Mouse (Mus musculus) brain, embryonic 14.5 days (tissue): ENCODE measurements around the gene Cenpw. TPM values are rescaled to one million over a fixed set of nuclear protein-coding genes. Genes with fewer than 3 reads are reported as not detected.

Source experiments
- DNase-seq: peaks from one replicate; pipeline ENCODE4 v3.0.0-alpha.2; 2011; ENCODE audit warnings: low read depth
- CTCF ChIP-seq: fragments of 200-500 bp; IDR thresholded peaks from 2 replicates; pipeline ENCODE4 v1.5.1; 2012; ENCODE audit warnings: inconsistent platforms, mild to moderate bottlenecking, moderate library complexity, borderline replicate concordance; ENCODE audit not compliant: insufficient read depth, insufficient read length; ENCODE audit errors: extremely low read depth
- POLR2A ChIP-seq: fragments of 200-500 bp; IDR thresholded peaks from 2 replicates; pipeline ENCODE4 v1.6.1; 2012; ENCODE audit warnings: mild to moderate bottlenecking, inconsistent platforms, borderline replicate concordance; ENCODE audit not compliant: poor library complexity, insufficient read depth, insufficient read length, severe bottlenecking; ENCODE audit errors: extremely low read depth
- polyA plus RNA-seq: library from polyadenylated mRNA; depleted of rRNA; stranded (reverse); fragments of >200 nt; gene quantifications from 2 replicates; pipeline ENCODE4 v1.2.3, GENCODE M21; 2012; rRNA removed

Gene Cenpw
- 9.4 and 13.9 TPM in 2 replicates for polyA plus RNA-seq

DNA sequence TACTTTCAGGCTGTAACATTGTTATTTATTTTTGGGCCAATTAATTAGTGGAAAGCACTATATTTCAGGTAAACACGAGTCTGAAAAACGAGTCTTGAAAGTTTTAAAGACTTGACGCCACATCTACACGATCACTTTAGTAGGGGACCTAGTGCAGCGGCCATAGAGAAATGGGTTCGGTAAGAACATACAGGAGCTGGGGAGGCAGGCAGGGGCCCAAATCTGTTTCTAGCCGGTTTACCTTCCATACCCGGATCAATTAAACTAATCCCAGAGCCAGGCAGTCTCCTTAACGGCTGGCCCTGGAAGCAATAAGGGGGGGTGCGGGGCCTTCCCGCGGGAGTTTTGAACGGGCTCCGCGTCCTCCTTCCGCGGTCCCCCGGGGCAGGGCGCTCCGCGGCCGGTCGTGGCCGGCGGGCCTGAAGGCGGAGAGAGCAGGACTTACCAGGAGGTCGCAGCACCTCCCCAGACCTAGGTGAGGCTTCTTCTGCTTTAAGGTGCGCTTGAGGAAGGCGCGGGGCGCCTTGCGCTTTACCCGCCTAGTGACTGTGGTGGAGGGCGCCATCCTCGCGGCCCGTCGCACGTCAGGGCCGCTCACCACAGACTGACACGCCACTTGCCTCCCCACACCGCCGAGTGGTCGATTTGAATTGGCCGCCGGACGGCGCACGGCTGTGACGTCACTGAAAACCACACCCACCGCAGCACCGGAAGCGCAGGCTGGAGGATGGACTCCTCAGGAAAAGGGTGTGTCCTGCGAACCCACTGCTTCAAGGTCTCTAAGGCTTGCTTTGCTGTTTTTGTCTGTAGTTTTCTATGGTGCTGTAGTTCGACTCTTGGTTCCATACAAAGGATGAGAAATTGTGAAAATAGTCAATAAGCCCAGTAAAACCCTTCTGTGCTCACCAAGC, at the start of gene Cenpw:
Gene Cenpw (minus strand): TSS at position 645 of the 911 bp plus-strand sequence.
- DNase-seq, result peak; percentile 97

DNA sequence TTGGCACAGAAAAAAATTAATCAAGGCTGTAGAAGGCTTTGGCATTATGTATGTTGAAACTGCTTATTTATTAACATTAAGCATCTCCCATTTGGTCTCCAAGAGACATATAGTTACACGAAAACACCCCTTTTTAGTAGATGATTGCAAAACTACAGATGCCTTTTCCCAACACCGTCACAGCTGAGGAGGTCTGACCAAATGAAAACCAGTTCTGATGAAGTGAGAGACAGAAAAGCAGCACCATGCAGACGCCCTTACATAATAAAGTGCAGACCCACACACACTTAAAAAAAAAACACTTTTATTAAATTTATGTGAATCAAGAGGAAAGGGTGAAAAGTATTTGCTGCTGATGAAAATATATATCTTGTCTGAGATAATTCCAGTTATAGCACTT, 49.3 kb upstream of the Cenpw start:
- no peak for TF ChIP-seq CTCF
- TF ChIP-seq POLR2A, result no peak
- no peak for DNase-seq

More for the DNA sequence above, at the start of gene Cenpw:
- TF ChIP-seq CTCF (no peak), POLR2A (peak; percentile 27; the same call in 1 of the 2 replicates)

DNA sequence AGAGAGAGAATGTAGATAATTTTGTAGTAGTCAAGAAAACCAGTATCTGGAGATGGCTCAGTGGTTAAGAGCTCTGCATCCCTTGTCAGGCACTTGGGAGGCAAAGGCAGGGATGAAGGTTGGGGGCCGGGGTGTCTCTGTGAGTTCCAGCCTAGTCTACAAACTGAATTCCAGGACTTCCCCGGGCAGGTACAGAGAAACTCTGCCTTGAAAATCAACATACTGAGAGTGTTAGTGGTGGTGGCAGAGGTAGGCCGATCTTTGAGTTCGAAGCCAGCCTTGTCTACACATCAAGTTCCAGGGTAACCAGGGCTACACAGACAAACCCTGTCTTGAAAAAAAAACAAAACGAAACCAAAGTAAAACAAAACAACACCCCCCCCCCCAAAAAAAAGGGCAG, 859 bp downstream of the Cenpw start:
- DNase-seq, result peak; percentile 10
- TF ChIP-seq CTCF (no peak), POLR2A (no peak)

DNA sequence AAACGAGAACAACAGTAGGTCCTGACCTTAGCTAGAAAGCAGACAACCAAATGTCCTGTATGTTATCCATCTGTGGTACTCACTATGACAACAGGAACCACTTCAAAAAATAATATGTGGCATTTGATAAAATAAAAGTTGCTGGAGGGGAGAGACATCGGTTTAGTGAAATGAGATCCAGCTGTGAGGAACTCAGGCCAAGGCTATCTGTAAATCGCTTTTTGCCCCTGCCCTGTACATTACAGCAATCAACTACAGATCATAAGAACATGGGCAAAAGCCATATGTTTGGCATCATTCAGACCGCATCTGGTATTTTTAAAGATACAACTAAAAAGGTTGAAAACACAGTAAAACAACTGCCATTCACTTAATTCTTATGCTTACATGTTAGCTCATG, 32.7 kb downstream of the Cenpw start:
- DNase-seq, result no peak
- TF ChIP-seq POLR2A, result no peak
- no peak for TF ChIP-seq CTCF
